Comparison of ENCODE assay signal across 16 mouse cellular contexts in genomic region chr12:4160322-4160721, GRCm38 (mm10). TPM values are rescaled to one million over a fixed set of nuclear protein-coding genes. Genes with fewer than 3 reads are reported as not detected.
DNase-seq lines count a peak whose midpoint lies in the region; ATAC-seq and TF ChIP-seq lines count a peak whose summit lies in the region.
"Had no signal": no experiment of that assay in that cellular context is flagged by ENCODE, and none has a peak within 500 bp of the region (broad histone marks: within the 10 kb centered on the region; RNA-seq: fewer than 3 reads in every experiment).

No protein-coding gene starts in this region.

- no peak overlapping the region for H3K9ac ChIP-seq in intestine, postnatal 0 days (ENCODE audit: low read depth, low read length)
- H3K9ac ChIP-seq in intestine, embryonic 15.5 days = no peak overlapping the region
- H3K9ac ChIP-seq in stomach, postnatal 0 days (ENCODE audit: low read length) = no peak overlapping the region
- H3K9ac ChIP-seq: heart, embryonic 13.5 days; limb, embryonic 12.5 days; lung, embryonic 15.5 days; midbrain, embryonic 13.5 days; neural tube, embryonic 13.5 days had no signal

- no peak for TF ChIP-seq EP300 in stomach, postnatal 0 days (optimal IDR thresholded peaks at IDR 0.05)

- H3K27ac ChIP-seq in intestine, postnatal 0 days (ENCODE audit: low read depth, low read length) = peak overlapping the region; percentile 73
- H3K27ac ChIP-seq in intestine, embryonic 15.5 days = no peak overlapping the region
- H3K27ac ChIP-seq in stomach, postnatal 0 days (replicated peaks) = no peak overlapping the region
- H3K27ac ChIP-seq: forebrain, embryonic 10.5 days; heart, embryonic 13.5 days; limb, embryonic 12.5 days; lung, embryonic 15.5 days; midbrain, embryonic 13.5 days; neural tube, embryonic 13.5 days had no signal

- H3K36me3 ChIP-seq in intestine, postnatal 0 days (ENCODE audit: control insufficient read depth, insufficient read depth) = 0 out of 2 replicates have a peak, but pooled peaks cover 3% of the 10 kb centered on the region
- no peaks in the 10 kb centered on the region for H3K36me3 ChIP-seq in intestine, embryonic 15.5 days
- no peaks in the 10 kb centered on the region for H3K36me3 ChIP-seq in stomach, postnatal 0 days (ENCODE audit: control insufficient read depth, insufficient read depth, low read length)
- H3K36me3 ChIP-seq: forebrain, embryonic 10.5 days; G1E; heart, embryonic 13.5 days; limb, embryonic 12.5 days; lung, embryonic 15.5 days; midbrain, embryonic 13.5 days; neural tube, embryonic 13.5 days had no signal

- 81% methylated on average over 7 of the region's 7 CpGs for whole genome bisulfite sequencing in intestine, postnatal 0 days
- 81% methylated on average over 7 of the region's 7 CpGs for WGBS in intestine, embryonic 15.5 days
- 78% methylated on average over 7 of the region's 7 CpGs for WGBS in stomach, postnatal 0 days

- no peak overlapping the region for H3K4me3 ChIP-seq in intestine, postnatal 0 days (ENCODE audit: low read depth, low read length)
- H3K4me3 ChIP-seq in intestine, embryonic 15.5 days (replicated peaks) = no peak overlapping the region
- H3K4me3 ChIP-seq in stomach, postnatal 0 days (ENCODE audit: low read depth, low read length) = no peak overlapping the region
- H3K4me3 ChIP-seq: forebrain, embryonic 10.5 days; heart, embryonic 13.5 days; limb, embryonic 12.5 days; lung, embryonic 15.5 days; midbrain, embryonic 13.5 days; neural tube, embryonic 13.5 days had no signal

- H3K4me1 ChIP-seq in intestine, postnatal 0 days (replicated peaks; ENCODE audit: control insufficient read depth, insufficient read depth, low read length) = no peaks in the 10 kb centered on the region
- H3K4me1 ChIP-seq in intestine, embryonic 15.5 days (replicated peaks) = no peaks in the 10 kb centered on the region
- no peaks in the 10 kb centered on the region for H3K4me1 ChIP-seq in stomach, postnatal 0 days (replicated peaks; ENCODE audit: control insufficient read depth, insufficient read depth)
- H3K4me1 ChIP-seq: midbrain, embryonic 13.5 days; neural tube, embryonic 13.5 days had no signal

- no peak for TF ChIP-seq POLR2A in brain, embryonic 14.5 days (IDR thresholded peaks at IDR 0.05; ENCODE audit: borderline replicate concordance, extremely low read depth, insufficient read depth, insufficient read length, poor library complexity, severe bottlenecking)

- peak overlapping the region; percentile 48 for H3K4me2 ChIP-seq in intestine, postnatal 0 days (replicated peaks; ENCODE audit: low read depth)
- no peak overlapping the region for H3K4me2 ChIP-seq in intestine, embryonic 15.5 days (replicated peaks)
- no peak overlapping the region for H3K4me2 ChIP-seq in stomach, postnatal 0 days (replicated peaks; ENCODE audit: low read depth)
- H3K4me2 ChIP-seq: heart, embryonic 13.5 days; limb, embryonic 12.5 days; lung, embryonic 15.5 days; midbrain, embryonic 13.5 days; neural tube, embryonic 13.5 days had no signal

- no peaks in the 10 kb centered on the region for H3K27me3 ChIP-seq in intestine, postnatal 0 days (replicated peaks; ENCODE audit: control insufficient read depth, insufficient read depth, low read length)
- H3K27me3 ChIP-seq in intestine, embryonic 15.5 days (replicated peaks) = no peaks in the 10 kb centered on the region
- no peaks in the 10 kb centered on the region for H3K27me3 ChIP-seq in stomach, postnatal 0 days (ENCODE audit: control insufficient read depth, insufficient read depth, low read length)
- H3K27me3 ChIP-seq: heart, embryonic 13.5 days; limb, embryonic 12.5 days; lung, embryonic 15.5 days; midbrain, embryonic 13.5 days; neural tube, embryonic 13.5 days had no signal

- TF ChIP-seq CTCF in intestine, postnatal 0 days (IDR thresholded peaks at IDR 0.05; ENCODE audit: low read depth) = peak; percentile 51
- peak; percentile 13; the same call in 1 of the 2 replicates for TF ChIP-seq CTCF in brain, embryonic 14.5 days (IDR thresholded peaks at IDR 0.05; ENCODE audit: borderline replicate concordance, extremely low read depth, insufficient read depth, insufficient read length)
- TF ChIP-seq CTCF in stomach, postnatal 0 days (IDR thresholded peaks at IDR 0.05; ENCODE audit: low read depth) = peak; percentile 28; the same call in 1 of the 2 replicates

- H3K9me3 ChIP-seq in intestine, postnatal 0 days (ENCODE audit: control insufficient read depth) = no peaks in the 10 kb centered on the region
- H3K9me3 ChIP-seq in intestine, embryonic 15.5 days = no peaks in the 10 kb centered on the region
- no peaks in the 10 kb centered on the region for H3K9me3 ChIP-seq in stomach, postnatal 0 days (ENCODE audit: control insufficient read depth, low read length)
- H3K9me3 ChIP-seq: forebrain, embryonic 10.5 days; G1E; heart, embryonic 13.5 days; limb, embryonic 12.5 days; lung, embryonic 15.5 days; midbrain, embryonic 13.5 days; neural tube, embryonic 13.5 days had no signal

- ATAC-seq in intestine, postnatal 0 days = no peak
- ATAC-seq in intestine, embryonic 15.5 days = no peak
- ATAC-seq in stomach, postnatal 0 days (ENCODE audit: low FRiP score, low TSS enrichment) = no peak
- ATAC-seq: midbrain, embryonic 13.5 days had no signal

- peak; percentile 27 for DNase-seq in lung, postnatal 10 days
- no peak for DNase-seq in lung, postnatal 4 days
- DNase-seq in brain, embryonic 14.5 days (ENCODE audit: low read depth) = no peak
- DNase-seq in stomach, postnatal 0 days (ENCODE audit: low spot score) = no peak
- DNase-seq in urinary bladder, postnatal 14 days (ENCODE audit: low spot score) = no peak
- DNase-seq: adrenal gland, adult 2 months; cerebellum, adult 11 months had no signal

RNA-seq across cellular contexts. Expression of gene Adcy3, which starts 27.4 kb away (rescaled TPM):
- polyA plus RNA-seq in intestine, postnatal 0 days (2015; fragmentation: Nextera tagmentation; extraction: Ambion mirVana) = 7.5 and 8.1 TPM in 2 replicates
- 7.1 TPM in 2 replicates for polyA plus RNA-seq in intestine, embryonic 15.5 days (2015; fragmentation: Nextera tagmentation; extraction: Ambion mirVana)
- polyA plus RNA-seq in brain, embryonic 14.5 days (2012; rRNA removed) = 8.4 and 13.1 TPM in 2 replicates
- 2.9 and 3.6 TPM in 2 replicates for polyA plus RNA-seq in stomach, postnatal 0 days (2015; fragmentation: Nextera tagmentation; extraction: Ambion mirVana)
- polyA plus RNA-seq: G1E had no signal
